Mouse (Mus musculus): ENCODE results near the gene Tprkb. TPM values are rescaled to one million over a fixed set of nuclear protein-coding genes. Genes with fewer than 3 reads are reported as not detected.

The Tprkb gene
- polyA plus RNA-seq, 1 experiment from 2014 or later, result 47.6 TPM

Other genes with a start within 250 kb of the Tprkb start
- not detected in 2 replicates for gene Nat8f7, start 198.7 kb upstream of the Tprkb start, polyA plus RNA-seq (2015; fragmentation: Nextera tagmentation; extraction: Ambion mirVana)
- 0.23 TPM in 1 of 2 replicates, not detected in the other for gene Nat8f3, start 146.1 kb upstream of the Tprkb start, polyA plus RNA-seq (2015; fragmentation: Nextera tagmentation; extraction: Ambion mirVana)
- not detected in 2 replicates for gene Nat8f6, start 90.9 kb upstream of the Tprkb start, polyA plus RNA-seq (2015; fragmentation: Nextera tagmentation; extraction: Ambion mirVana)
- not detected in 2 replicates for gene Nat8f5, start 90.9 kb upstream of the Tprkb start, polyA plus RNA-seq (2015; fragmentation: Nextera tagmentation; extraction: Ambion mirVana)
- not detected in 2 replicates for gene Nat8, start 79.8 kb upstream of the Tprkb start, polyA plus RNA-seq (2015; fragmentation: Nextera tagmentation; extraction: Ambion mirVana)
- not detected in 2 replicates for gene Nat8f2, start 42.7 kb upstream of the Tprkb start, polyA plus RNA-seq (2015; fragmentation: Nextera tagmentation; extraction: Ambion mirVana)
- 7.5 and 8.1 TPM in 2 replicates for gene Nat8f4, start 7.0 kb upstream of the Tprkb start, polyA plus RNA-seq (2015; fragmentation: Nextera tagmentation; extraction: Ambion mirVana)
- 9.2 and 10.8 TPM in 2 replicates for gene Nat8f1, start 3.8 kb downstream of the Tprkb start, polyA plus RNA-seq (2015; fragmentation: Nextera tagmentation; extraction: Ambion mirVana)
- gene Dusp11, start 49.8 kb downstream of the Tprkb start, polyA plus RNA-seq (2015; fragmentation: Nextera tagmentation; extraction: Ambion mirVana), result 36.9 and 43.5 TPM in 2 replicates
- gene Figla, start 104.3 kb downstream of the Tprkb start, polyA plus RNA-seq (2015; fragmentation: Nextera tagmentation; extraction: Ambion mirVana), result not detected in 2 replicates
- gene Add2, start 116.8 kb downstream of the Tprkb start, polyA plus RNA-seq (2015; fragmentation: Nextera tagmentation; extraction: Ambion mirVana), result 155 and 172 TPM in 2 replicates